Mouse (Mus musculus) ES-E14 (cell line): ENCODE measurements around the gene Map4k2.

Experiments used
- CHD2 ChIP-seq: IDR thresholded peaks from 2 replicates; pipeline ENCODE4 v1.6.1; 2014; ENCODE audit warnings: mild to moderate bottlenecking, low read depth, low read length, inconsistent platforms
- HCFC1 ChIP-seq: IDR thresholded peaks from 2 replicates; pipeline ENCODE4 v1.6.1; 2012; ENCODE audit warnings: low read length, inconsistent platforms, borderline replicate concordance; ENCODE audit not compliant: insufficient read depth
- MAFK ChIP-seq: IDR thresholded peaks from 2 replicates; pipeline ENCODE4 v1.6.1; 2014; ENCODE audit warnings: mild to moderate bottlenecking, low read depth, low read length, inconsistent platforms; ENCODE audit not compliant: insufficient read depth
- ZC3H11A ChIP-seq: IDR thresholded peaks from 2 replicates; pipeline ENCODE4 v1.6.1; 2012; ENCODE audit warnings: low read depth, mild to moderate bottlenecking, inconsistent platforms, low read length, borderline replicate concordance
- ZNF384 ChIP-seq: IDR thresholded peaks from 2 replicates; pipeline ENCODE4 v1.6.1; 2012; ENCODE audit warnings: low read depth, low read length, inconsistent platforms

GRCm38 (mm10) chr19:6364842-6365241 lies 23.9 kb downstream of the Map4k2 start:
- no peak for TF ChIP-seq ZC3H11A
- no peak for TF ChIP-seq ZNF384
- TF ChIP-seq MAFK = no peak
- TF ChIP-seq CHD2 = no peak
- no peak for TF ChIP-seq HCFC1
